Mouse (Mus musculus) right cerebral cortex, postnatal 36 days (tissue): ENCODE measurements around the gene Ccsap.

Experiments used
- DNase-seq, 2 experiments: peaks; one replicate each; pipeline ENCODE4 v3.0.0; 2022; ENCODE audit warnings: low spot score in 2 of 2, mixed read lengths in 1 of 2

Gene Ccsap

GRCm38 (mm10) chr8:123805718-123806373 lies 54.2 kb downstream of the Ccsap start, which contains the start of gene Rab4a:
Gene Rab4a (plus strand): TSS chr8:123805985.
- peak; percentile 55 to 63 for DNase-seq

DNA sequence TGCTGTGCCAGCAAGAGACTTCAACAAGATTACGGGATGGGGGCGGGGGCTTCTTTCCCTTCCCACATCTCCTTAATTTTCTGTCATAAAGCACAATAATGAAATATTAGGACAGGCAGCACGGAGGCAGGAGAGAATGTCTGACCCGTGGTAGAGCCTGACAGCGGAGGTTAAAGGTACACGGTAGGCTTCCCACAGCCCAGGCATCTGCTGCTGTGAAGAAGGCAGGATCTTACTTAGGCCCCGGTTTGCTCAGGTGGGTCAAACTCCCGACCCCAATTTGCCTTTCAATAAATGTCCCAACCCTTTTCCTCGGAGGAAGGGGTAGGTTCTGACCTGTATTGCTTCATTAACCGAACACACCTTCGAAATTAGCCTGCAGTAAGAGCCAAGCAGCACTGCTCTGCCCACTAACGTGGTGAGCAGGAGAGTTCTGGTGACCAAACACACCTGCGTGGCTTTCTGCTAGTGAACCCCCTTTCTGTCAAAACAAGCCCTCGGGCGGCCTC lies 54.7 kb downstream of the Ccsap start:
- DNase-seq = no peak

DNA sequence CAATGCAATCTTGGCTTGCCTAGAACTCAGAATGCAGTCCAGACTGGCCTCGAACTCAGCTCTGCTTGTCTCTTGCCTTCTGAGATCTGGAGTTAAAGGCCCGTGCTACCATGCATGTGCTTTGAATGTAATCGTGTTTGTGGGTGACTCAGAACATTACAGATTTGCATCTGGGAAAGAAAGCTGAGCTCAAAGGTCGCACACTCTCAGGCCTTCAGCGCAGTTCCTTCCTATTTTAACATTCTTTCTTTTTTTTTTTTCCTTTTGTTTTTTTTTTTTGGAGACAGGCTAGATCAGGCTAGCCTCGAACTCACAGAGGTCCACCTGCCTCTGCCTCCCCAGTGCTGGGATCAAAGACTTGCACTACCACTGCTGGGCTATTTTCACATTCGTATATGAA lies 55.4 kb downstream of the Ccsap start:
- DNase-seq = no peak

- DNase-seq = no peak
These were observed 56.4 kb downstream of the Ccsap start for GRCm38 (mm10) chr8:123803639-123804038.

DNA sequence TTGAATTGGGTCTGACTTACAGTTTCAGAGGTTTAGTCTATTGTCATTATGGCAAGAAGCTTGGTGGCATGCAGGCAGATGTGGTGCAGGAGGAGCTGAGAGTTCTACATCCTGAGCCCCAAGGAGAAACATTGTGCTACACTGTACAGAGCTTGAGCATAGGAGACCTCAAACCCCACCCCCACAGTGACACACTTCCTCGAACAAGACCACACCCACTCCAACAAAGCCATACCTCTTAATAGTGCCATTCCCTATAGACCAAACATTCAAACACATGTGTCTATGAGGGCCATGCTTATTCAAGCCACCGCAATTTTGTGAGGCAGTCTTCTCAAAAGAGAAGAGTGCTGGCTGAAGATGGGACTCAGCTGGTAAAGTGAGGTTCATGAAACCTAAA lies 58.5 kb downstream of the Ccsap start:
- DNase-seq = no peak

DNA sequence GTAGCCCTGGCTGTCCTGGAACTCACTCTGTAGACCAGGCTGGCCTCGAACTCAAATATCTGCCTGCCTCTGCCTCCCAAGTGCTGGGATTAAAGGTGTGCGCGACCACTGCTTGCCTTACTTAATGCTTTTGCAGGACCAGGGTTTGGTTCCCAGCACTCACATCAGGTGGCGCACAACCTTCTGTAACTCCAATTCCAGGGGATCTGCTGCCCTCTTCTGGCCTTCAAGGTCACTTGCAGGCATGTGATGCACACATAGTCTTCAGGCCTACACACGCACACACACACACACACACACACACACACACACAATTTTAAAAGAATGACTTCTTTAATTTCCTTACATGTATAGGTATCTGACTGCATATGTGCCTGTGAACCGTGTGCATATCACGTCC lies 59.1 kb downstream of the Ccsap start:
- DNase-seq = no peak

- no peak for DNase-seq
These were observed 60.1 kb downstream of the Ccsap start for GRCm38 (mm10) chr8:123799885-123800284.

- no peak for DNase-seq
These were observed 60.6 kb downstream of the Ccsap start for GRCm38 (mm10) chr8:123799434-123799833.

- no peak for DNase-seq
These were observed 62.1 kb downstream of the Ccsap start for GRCm38 (mm10) chr8:123797928-123798327.

- DNase-seq = no peak
These were observed 63.3 kb downstream of the Ccsap start for GRCm38 (mm10) chr8:123796758-123797157.

- no peak for DNase-seq
These were observed 65.2 kb downstream of the Ccsap start for GRCm38 (mm10) chr8:123794766-123795165.

- no peak for DNase-seq
These were observed 66.1 kb downstream of the Ccsap start for GRCm38 (mm10) chr8:123793900-123794299.

- DNase-seq = no peak
These were observed 68.2 kb downstream of the Ccsap start for GRCm38 (mm10) chr8:123791845-123792225.

DNA sequence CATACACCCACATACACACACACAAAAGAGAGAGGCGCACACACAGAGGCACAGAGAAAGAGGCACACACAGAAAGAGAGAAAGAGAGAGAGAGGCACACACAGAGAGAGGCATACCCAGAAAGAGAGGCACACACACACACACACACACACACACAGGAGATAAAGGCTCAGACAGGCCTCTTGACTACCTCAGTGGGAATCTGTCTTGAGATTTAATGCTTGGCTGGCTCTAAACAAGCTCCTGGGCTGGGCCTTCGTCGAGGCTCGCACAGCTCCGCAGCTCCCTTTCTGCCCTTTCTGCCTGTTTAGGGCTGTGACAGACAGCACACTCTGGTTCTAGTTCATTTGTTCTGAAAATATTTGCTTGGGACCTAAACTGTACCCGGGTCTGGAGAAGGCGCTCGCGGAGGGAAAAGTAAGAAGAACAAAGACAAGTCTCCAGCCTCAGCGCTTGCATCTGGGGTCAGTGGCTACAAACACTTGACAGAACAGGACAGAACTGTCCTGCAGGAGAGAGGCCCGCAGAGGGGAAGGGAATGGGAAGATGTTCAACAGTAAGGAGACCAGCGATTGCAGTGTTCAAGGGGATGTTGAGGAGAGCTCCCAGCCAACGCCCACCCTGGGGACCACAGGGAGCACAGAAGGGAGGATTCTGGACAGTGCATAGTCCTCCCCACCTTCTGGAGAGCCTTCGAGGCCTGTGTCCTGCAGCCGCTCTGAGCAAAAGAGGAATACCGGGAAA lies 68.7 kb downstream of the Ccsap start:
- no peak for DNase-seq
